Mouse (Mus musculus): Measurements from ENCODE around the gene 6430548M08Rik.
A peak's percentile ranks its signal among the peaks of the same experiment; 100 is the strongest.

The 6430548M08Rik gene

GRCm38 (mm10) chr8:120109149-120109548, 4.8 kb upstream of the 6430548M08Rik start:
- no peak for DNase-seq (ENCODE audit: low spot score)

- DNase-seq (ENCODE audit: low spot score) = no peak
Measured at GRCm38 (mm10) chr8:120110966-120111365, 3.0 kb upstream of the 6430548M08Rik start.

GRCm38 (mm10) chr8:120111382-120111781, 2.6 kb upstream of the 6430548M08Rik start:
- DNase-seq (ENCODE audit: low spot score) = no peak

GRCm38 (mm10) chr8:120112535-120112934, 1.4 kb upstream of the 6430548M08Rik start:
- DNase-seq (ENCODE audit: low spot score) = no peak

- peak; percentile 63 for DNase-seq (ENCODE audit: low spot score)
Measured at GRCm38 (mm10) chr8:120113306-120113705, 646 bp upstream of the 6430548M08Rik start.

- no peak for DNase-seq (ENCODE audit: low spot score)
Measured at GRCm38 (mm10) chr8:120114315-120114841, 426 bp downstream of the 6430548M08Rik start.

- no peak for DNase-seq (ENCODE audit: low spot score)
Measured at GRCm38 (mm10) chr8:120116600-120116999, 2.6 kb downstream of the 6430548M08Rik start.

- DNase-seq (ENCODE audit: low spot score) = no peak
Measured at GRCm38 (mm10) chr8:120118162-120118561, 4.2 kb downstream of the 6430548M08Rik start.

- no peak for DNase-seq (ENCODE audit: low spot score)
Measured at GRCm38 (mm10) chr8:120118847-120119246, 4.9 kb downstream of the 6430548M08Rik start.

- DNase-seq (ENCODE audit: low spot score) = no peak
Measured at GRCm38 (mm10) chr8:120119429-120119828, 5.5 kb downstream of the 6430548M08Rik start.

GRCm38 (mm10) chr8:120119931-120120330, 6.0 kb downstream of the 6430548M08Rik start:
- no peak for DNase-seq (ENCODE audit: low spot score)

- no peak for DNase-seq (ENCODE audit: low spot score)
Measured at GRCm38 (mm10) chr8:120120951-120121350, 7.0 kb downstream of the 6430548M08Rik start.

- no peak for DNase-seq (ENCODE audit: low spot score)
Measured at GRCm38 (mm10) chr8:120124261-120124660, 10.3 kb downstream of the 6430548M08Rik start.

- no peak for DNase-seq (ENCODE audit: low spot score)
Measured at GRCm38 (mm10) chr8:120124836-120125389, 11.0 kb downstream of the 6430548M08Rik start.

- no peak for DNase-seq (ENCODE audit: low spot score)
Measured at GRCm38 (mm10) chr8:120126357-120127161, 12.6 kb downstream of the 6430548M08Rik start.

GRCm38 (mm10) chr8:120129547-120129946, 15.6 kb downstream of the 6430548M08Rik start:
- no peak for DNase-seq (ENCODE audit: low spot score)

- DNase-seq (ENCODE audit: low spot score) = no peak
Measured at GRCm38 (mm10) chr8:120131158-120131557, 17.2 kb downstream of the 6430548M08Rik start.

GRCm38 (mm10) chr8:120133169-120133568, 19.2 kb downstream of the 6430548M08Rik start:
- no peak for DNase-seq (ENCODE audit: low spot score)

GRCm38 (mm10) chr8:120135687-120136086, 21.7 kb downstream of the 6430548M08Rik start:
- no peak for DNase-seq (ENCODE audit: low spot score)

- DNase-seq (ENCODE audit: low spot score) = no peak
Measured at GRCm38 (mm10) chr8:120136618-120137017, 22.7 kb downstream of the 6430548M08Rik start.

GRCm38 (mm10) chr8:120138958-120139357, 25.0 kb downstream of the 6430548M08Rik start:
- no peak for DNase-seq (ENCODE audit: low spot score)

- no peak for DNase-seq (ENCODE audit: low spot score)
Measured at GRCm38 (mm10) chr8:120140769-120141168, 26.8 kb downstream of the 6430548M08Rik start.
